ENCODE assay signal across 7 mouse cellular contexts in the genomic region with DNA sequence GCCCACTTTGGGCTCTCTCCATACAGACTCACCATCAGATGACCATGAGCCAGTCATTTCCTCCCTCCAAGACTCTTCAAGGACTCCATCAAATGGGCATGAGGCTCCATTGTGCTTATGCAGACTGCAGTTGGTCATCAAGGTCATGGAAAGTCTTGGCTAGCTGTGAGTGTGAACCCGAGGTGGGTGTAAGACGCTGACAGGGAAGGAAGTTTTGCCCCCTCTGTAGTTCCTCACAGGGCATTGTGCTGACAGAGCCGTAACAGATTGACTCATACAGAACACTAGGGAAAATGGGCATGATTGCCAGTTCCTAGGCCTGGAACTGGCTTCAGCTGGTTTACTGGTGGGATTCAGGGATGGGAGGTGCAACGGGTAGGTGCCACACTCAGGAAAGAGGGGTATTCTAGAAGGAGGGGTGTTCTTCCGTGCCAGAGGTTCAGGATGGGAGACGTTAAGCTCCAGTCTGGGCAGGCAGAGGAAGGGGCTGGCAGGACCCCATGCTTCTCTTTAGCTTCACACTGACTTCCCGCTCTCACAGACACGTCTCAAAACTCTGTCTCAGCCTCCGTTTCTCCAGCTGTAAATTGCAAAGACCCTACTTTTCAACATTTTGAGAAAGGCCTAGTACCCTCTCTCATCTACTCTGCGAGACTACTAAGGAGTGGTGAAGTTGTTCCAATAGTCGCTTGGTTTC.
DNase-seq lines count a peak whose midpoint lies in the region; ATAC-seq and TF ChIP-seq lines count a peak whose summit lies in the region.

No protein-coding gene starts in this region.

- H3K4me3 ChIP-seq in lung, embryonic 14.5 days (ENCODE audit: low read depth, low read length) = peak overlapping the region; percentile 58
- H3K4me3 ChIP-seq in forebrain, embryonic 10.5 days = peak overlapping the region; percentile 63
- H3K4me3 ChIP-seq in limb, embryonic 11.5 days (ENCODE audit: low read depth, low read length) = no peak overlapping the region; the same call in 1 of the 2 replicates
- H3K4me3 ChIP-seq in small intestine, adult 2 months (ENCODE audit: low read depth, low read length) = no peak overlapping the region

- no peaks in the 10 kb centered on the region for H3K36me3 ChIP-seq in lung, embryonic 14.5 days (ENCODE audit: insufficient read depth)
- H3K36me3 ChIP-seq in forebrain, embryonic 10.5 days (replicated peaks) = no peaks in the 10 kb centered on the region
- no peaks in the 10 kb centered on the region for H3K36me3 ChIP-seq in limb, embryonic 11.5 days (ENCODE audit: control insufficient read depth, insufficient read depth, low read length)
- H3K36me3 ChIP-seq in small intestine, adult 2 months (ENCODE audit: control insufficient read depth, insufficient read depth, low read length) = no peaks in the 10 kb centered on the region

- H3K27me3 ChIP-seq in lung, embryonic 14.5 days (ENCODE audit: insufficient read depth, low read length) = no peaks in the 10 kb centered on the region
- peaks cover 62% of the 10 kb centered on the region for H3K27me3 ChIP-seq in forebrain, embryonic 10.5 days (ENCODE audit: poor library complexity, severe bottlenecking)
- no peaks in the 10 kb centered on the region for H3K27me3 ChIP-seq in limb, embryonic 11.5 days (ENCODE audit: control insufficient read depth, insufficient read depth, low read length)
- H3K27me3 ChIP-seq in small intestine, adult 2 months (ENCODE audit: control insufficient read depth, insufficient read depth, low read length) = no peaks in the 10 kb centered on the region

- no peak for TF ChIP-seq POLR2A in small intestine, adult 2 months (IDR thresholded peaks at IDR 0.05; ENCODE audit: low read depth, low read length)

- peaks cover 16% of the 10 kb centered on the region for H3K4me1 ChIP-seq in lung, embryonic 14.5 days (ENCODE audit: insufficient read depth)
- peaks cover 33% of the 10 kb centered on the region for H3K4me1 ChIP-seq in forebrain, embryonic 10.5 days
- H3K4me1 ChIP-seq in limb, embryonic 11.5 days (ENCODE audit: control insufficient read depth, insufficient read depth, low read length) = peaks cover 6% of the 10 kb centered on the region; the same call in 1 of the 2 replicates
- H3K4me1 ChIP-seq in small intestine, adult 2 months (ENCODE audit: control insufficient read depth, insufficient read depth, insufficient read length, low read length) = peaks cover 15% of the 10 kb centered on the region; the same call in 1 of the 2 replicates

- no peak for TF ChIP-seq CTCF in lung, embryonic 14.5 days (IDR thresholded peaks at IDR 0.05; ENCODE audit: low read depth)
- no peak for TF ChIP-seq CTCF in small intestine, adult 2 months (IDR thresholded peaks at IDR 0.05; ENCODE audit: extremely low read depth, insufficient read length, insufficient replicate concordance, low read depth, low read length)

- no peaks in the 10 kb centered on the region for H3K9me3 ChIP-seq in lung, embryonic 14.5 days (ENCODE audit: low read depth, low read length)
- H3K9me3 ChIP-seq in forebrain, embryonic 10.5 days = no peaks in the 10 kb centered on the region
- no peaks in the 10 kb centered on the region for H3K9me3 ChIP-seq in limb, embryonic 11.5 days (ENCODE audit: control insufficient read depth, low read length)

- WGBS in lung, embryonic 14.5 days = 37% methylated on average over 11 of the region's 11 CpGs
- WGBS in forebrain, embryonic 10.5 days = 28% methylated on average over 11 of the region's 11 CpGs
- WGBS in limb, embryonic 11.5 days = 34% methylated on average over 11 of the region's 11 CpGs
- 62% methylated on average over 11 of the region's 11 CpGs for WGBS in small intestine, adult 2 months

- H3K9ac ChIP-seq in lung, embryonic 14.5 days = no peak overlapping the region
- H3K9ac ChIP-seq in limb, embryonic 11.5 days (ENCODE audit: low read length) = no peak overlapping the region; the same call in 1 of the 2 replicates

- no peak for ATAC-seq in lung, embryonic 14.5 days (ENCODE audit: insufficient read depth)
- ATAC-seq in limb, embryonic 11.5 days (ENCODE audit: insufficient number of reproducible peaks, low FRiP score, low TSS enrichment, low read depth) = no peak
- ATAC-seq in erythroblast, adult 5-6 weeks (replicated peaks; ENCODE audit: low FRiP score, poor library complexity, severe bottlenecking) = no peak

- H3K4me2 ChIP-seq in lung, embryonic 14.5 days = peak overlapping the region; percentile 74
- peak overlapping the region; percentile 78 for H3K4me2 ChIP-seq in limb, embryonic 11.5 days (ENCODE audit: low read depth, severe bottlenecking)

- H3K27ac ChIP-seq in lung, embryonic 14.5 days (ENCODE audit: low read depth) = peak overlapping the region; percentile 98
- H3K27ac ChIP-seq in forebrain, embryonic 10.5 days = peak overlapping the region; percentile 96
- no peak overlapping the region for H3K27ac ChIP-seq in limb, embryonic 11.5 days (replicated peaks; ENCODE audit: low read depth, low read length)
- peak overlapping the region; percentile 10; the same call in 1 of the 2 replicates for H3K27ac ChIP-seq in small intestine, adult 2 months (ENCODE audit: insufficient read depth, low read depth, low read length)

- DNase-seq in lung, embryonic 14.5 days = no peak
- no peak for DNase-seq in lung, adult 18-20 months
- no peak for DNase-seq in forebrain, embryonic 10.5 days (ENCODE audit: extremely low spot score, low spot score)
- DNase-seq in limb, embryonic 11.5 days (ENCODE audit: low spot score) = no peak
- no peak for DNase-seq in retina, postnatal 1 day

Comparison
In these comparisons a context has a peak if more than half of its experiments do, and no peak if none do; other contexts are left out.
1. H3K4me3 ChIP-seq: peak in lung, embryonic 14.5 days (single experiment) and forebrain, embryonic 10.5 days (single experiment); none in limb, embryonic 11.5 days (single experiment) and small intestine, adult 2 months (single experiment).